Mouse (Mus musculus) heart, postnatal 0 days (tissue): ENCODE data around the gene Fabp1. TPM values are rescaled to one million over a fixed set of nuclear protein-coding genes. Genes with fewer than 3 reads are reported as not detected.
A peak's percentile ranks its signal among the peaks of the same experiment; 100 is the strongest.

Experiments
- ATAC-seq: fragments of 200-750 bp; cut with Nextera tagmentation; 2 replicates; pipeline ENCODE4 v1.8.0; 2017; ENCODE audit warnings: low read depth, moderate number of reproducible peaks, moderate library complexity; ENCODE audit not compliant: insufficient read depth
- DNase-seq: peaks from one replicate; pipeline ENCODE4 v3.0.0-alpha.2; 2016; ENCODE audit warnings: low spot score
- H3K27ac ChIP-seq: fragments of 300-500 bp; sonication (generic); 2 replicates; pipeline ENCODE4 v1.5.1; 2014; ENCODE audit warnings: low read depth, mild to moderate bottlenecking
- H3K27me3 ChIP-seq: fragments of 300-500 bp; sonication (generic); 2 replicates; pipeline ENCODE4 v1.6.1; 2014; ENCODE audit warnings: low read length, mixed read lengths; ENCODE audit not compliant: control insufficient read depth, insufficient read depth
- H3K36me3 ChIP-seq: fragments of 300-500 bp; sonication (generic); replicated peaks from 2 replicates; pipeline ENCODE4 v1.6.1; 2014; ENCODE audit warnings: low read length, mixed read lengths; ENCODE audit not compliant: control insufficient read depth, insufficient read depth
- H3K4me1 ChIP-seq: fragments of 300-500 bp; sonication (generic); 2 replicates; pipeline ENCODE4 v1.6.1; 2014; ENCODE audit warnings: antibody characterized with exemption; ENCODE audit not compliant: control insufficient read depth, insufficient read depth
- H3K4me2 ChIP-seq: fragments of 300-500 bp; sonication (generic); 2 replicates; pipeline ENCODE4 v1.6.1; 2014; ENCODE audit warnings: low read depth, mild to moderate bottlenecking, low read length, moderate library complexity
- H3K4me3 ChIP-seq: fragments of 300-500 bp; sonication (generic); 2 replicates; pipeline ENCODE4 v1.5.1; 2014; ENCODE audit warnings: low read depth, low read length
- H3K9ac ChIP-seq: fragments of 300-500 bp; sonication (generic); replicated peaks from 2 replicates; pipeline ENCODE4 v1.6.1; 2014; ENCODE audit warnings: low read depth, low read length, mixed read lengths
- H3K9me3 ChIP-seq: fragments of 300-500 bp; sonication (generic); replicated peaks from 2 replicates; pipeline ENCODE4 v1.6.1; 2016; ENCODE audit warnings: low read length; ENCODE audit not compliant: control insufficient read depth
- CTCF ChIP-seq: IDR thresholded peaks from 2 replicates; pipeline ENCODE4 v1.5.1; 2016; ENCODE audit warnings: antibody characterized with exemption, control low read depth, low read depth
- EP300 ChIP-seq: IDR thresholded peaks from 2 replicates; pipeline ENCODE4 v1.6.1; 2016; ENCODE audit warnings: antibody characterized with exemption, low read depth
- WGBS: fragments of 180-500 bp; shearing (Covaris S2); extraction: QIAGEN DNeasy Blood & Tissue Kit; methylation state at CpG from one replicate; pipeline ENCODE4 v1.1.7; 2014; 5-methylcytosine and 5-hydroxymethylcytosine counted together
- polyA plus RNA-seq: library from polyadenylated mRNA; unstranded; fragments of >200 nt; fragmentation: Nextera tagmentation; extraction: Ambion mirVana; gene quantifications from 2 replicates; pipeline ENCODE4 v1.2.1, GENCODE M21; 2015
- total RNA-seq: library from RNA; depleted of rRNA; stranded (reverse); fragments of >200 nt; gene quantifications from 2 replicates; pipeline ENCODE4 v1.2.3, GENCODE M21; 2014; ENCODE audit warnings: low replicate concordance

The Fabp1 gene
- total and polyA plus RNA-seq, 2 experiments from 2014 or later = 0.83 TPM; not detected in 1

DNA sequence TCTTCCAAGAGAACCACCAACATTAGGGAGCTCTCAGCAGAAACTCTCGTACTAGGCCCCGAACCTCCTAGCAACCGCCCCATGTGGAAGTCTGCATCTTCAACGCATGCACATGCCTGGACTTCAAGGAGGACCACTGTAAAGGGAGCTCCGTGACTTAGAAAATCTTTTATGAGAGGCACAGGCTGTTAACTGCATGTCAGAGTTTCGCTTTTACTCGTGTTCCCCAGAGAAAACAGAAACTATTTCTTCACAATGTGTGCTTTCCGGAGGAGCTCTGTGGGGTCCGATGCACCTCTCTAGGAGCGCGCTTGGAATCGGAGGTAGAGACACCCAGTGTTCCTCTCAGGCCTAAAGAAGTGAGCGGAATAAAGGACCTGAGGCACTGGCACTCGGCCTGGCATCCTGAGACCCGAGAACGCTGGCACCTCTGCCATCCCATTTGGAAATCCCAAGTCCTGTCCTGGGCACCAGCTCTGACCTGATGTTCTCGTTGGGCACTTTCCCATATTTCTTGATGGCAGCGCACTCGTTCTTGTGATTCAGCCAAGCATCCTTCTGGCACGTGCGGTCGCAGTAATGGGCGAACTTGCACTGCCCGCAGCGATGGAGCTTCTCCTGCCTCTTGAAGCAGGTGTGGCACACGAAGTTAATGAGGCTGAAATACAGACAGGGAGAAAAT lies 39.6 kb downstream of the Fabp1 start:
- DNase-seq (no peak), ATAC-seq (no peak)
- Histone ChIP-seq H3K27ac (no peak overlapping the region), H3K4me2 (no peak overlapping the region), H3K9me3 (no peaks in the 10 kb centered on the region), H3K36me3 (peaks cover 52% of the 10 kb centered on the region), H3K4me1 (peaks cover 14% of the 10 kb centered on the region; the same call in 1 of the 2 replicates), H3K27me3 (no peaks in the 10 kb centered on the region), H3K9ac (no peak overlapping the region), H3K4me3 (no peak overlapping the region)
- TF ChIP-seq EP300 (no peak), CTCF (no peak)
- 90% methylated on average over 26 of the region's 26 CpGs for WGBS

DNA sequence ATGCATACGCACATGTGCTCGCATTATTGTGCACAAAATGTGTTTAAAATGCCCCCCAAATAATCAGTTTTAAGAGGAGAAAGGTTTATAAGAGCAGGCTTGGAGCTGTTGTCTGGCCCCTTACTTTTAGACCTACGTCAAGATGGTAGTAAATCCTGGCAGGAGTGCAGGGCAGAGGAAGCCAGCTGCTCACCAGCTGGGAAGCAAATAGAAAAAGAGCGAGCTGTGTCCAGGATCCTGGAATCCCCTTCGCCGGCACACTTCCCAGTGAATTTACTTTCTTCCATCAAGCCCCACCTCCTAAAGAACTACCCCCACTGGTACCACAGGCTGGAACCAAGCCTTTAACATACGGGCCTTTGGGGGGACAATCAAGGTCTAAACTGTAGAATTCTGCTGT lies 41.2 kb downstream of the Fabp1 start:
- Histone ChIP-seq H3K4me2 (no peak overlapping the region), H3K4me1 (peaks cover 14% of the 10 kb centered on the region; the same call in 1 of the 2 replicates), H3K9me3 (no peaks in the 10 kb centered on the region), H3K9ac (no peak overlapping the region), H3K27me3 (no peaks in the 10 kb centered on the region), H3K27ac (peak overlapping the region; percentile 76), H3K4me3 (no peak overlapping the region), H3K36me3 (peaks cover 42% of the 10 kb centered on the region)
- ATAC-seq (no peak), DNase-seq (no peak)
- WGBS = 56% methylated on average over 7 of the region's 7 CpGs
- TF ChIP-seq CTCF (no peak), EP300 (no peak)

DNA sequence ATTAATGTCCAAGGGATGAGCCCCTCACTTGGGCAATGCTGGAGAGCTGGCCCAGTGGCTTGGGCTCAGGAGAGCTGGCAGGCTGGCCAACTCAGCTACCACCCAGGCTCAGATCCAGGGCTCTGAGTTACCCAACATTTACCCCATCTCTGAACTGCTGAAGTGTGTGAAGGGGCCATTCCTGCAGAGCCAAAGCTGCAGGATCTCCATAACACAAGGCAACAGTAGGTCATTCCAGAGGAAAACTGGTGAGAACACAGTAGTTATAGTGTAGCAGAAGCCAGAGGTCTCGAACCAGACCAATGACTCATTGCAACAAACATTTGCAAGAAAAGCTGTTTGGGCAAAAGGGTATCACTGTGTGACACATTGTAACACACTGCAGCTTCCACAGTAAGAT lies 43.2 kb downstream of the Fabp1 start:
- Histone ChIP-seq H3K9me3 (no peaks in the 10 kb centered on the region), H3K4me3 (no peak overlapping the region), H3K9ac (no peak overlapping the region), H3K4me1 (peaks cover 14% of the 10 kb centered on the region; the same call in 1 of the 2 replicates), H3K36me3 (peaks cover 23% of the 10 kb centered on the region; the same call in 1 of the 2 replicates), H3K27ac (0 out of 2 replicates have a peak overlapping the region, but pooled peaks have one; percentile 2), H3K27me3 (no peaks in the 10 kb centered on the region), H3K4me2 (no peak overlapping the region)
- 65% methylated on average over 1 of the region's 1 CpGs for WGBS
- ATAC-seq = no peak
- no peak for TF ChIP-seq CTCF
- TF ChIP-seq EP300 = no peak
- no peak for DNase-seq

DNA sequence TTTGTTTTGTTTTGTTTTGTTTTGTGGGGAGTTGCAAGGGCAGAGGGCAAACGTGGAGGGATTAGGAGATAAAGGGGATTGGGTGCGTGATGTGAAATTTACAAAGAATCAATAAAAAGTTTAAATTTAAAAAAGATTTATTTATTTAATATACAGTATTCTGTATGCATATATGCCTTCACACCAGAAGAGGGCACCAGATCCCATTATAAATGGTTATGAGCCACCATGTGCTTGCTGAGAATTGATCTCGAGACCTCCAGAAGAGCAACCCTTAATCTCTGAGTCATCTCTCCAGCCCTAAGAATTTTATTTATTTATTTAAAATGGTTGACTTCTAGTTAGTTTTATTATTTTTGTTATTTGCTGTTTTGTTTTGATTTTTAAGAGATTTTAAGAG lies 43.6 kb downstream of the Fabp1 start:
- no peak overlapping the region for H3K4me2 ChIP-seq
- 86% methylated on average over 3 of the region's 3 CpGs for WGBS
- DNase-seq (no peak), ATAC-seq (no peak)
- H3K9ac ChIP-seq = no peak overlapping the region
- no peaks in the 10 kb centered on the region for H3K27me3 ChIP-seq
- no peaks in the 10 kb centered on the region for H3K9me3 ChIP-seq
- no peak overlapping the region for H3K4me3 ChIP-seq
- TF ChIP-seq CTCF (no peak), EP300 (no peak)
- H3K27ac ChIP-seq = no peak overlapping the region
- peaks cover 17% of the 10 kb centered on the region; the same call in 1 of the 2 replicates for H3K4me1 ChIP-seq
- H3K36me3 ChIP-seq = peaks cover 18% of the 10 kb centered on the region; the same call in 1 of the 2 replicates

DNA sequence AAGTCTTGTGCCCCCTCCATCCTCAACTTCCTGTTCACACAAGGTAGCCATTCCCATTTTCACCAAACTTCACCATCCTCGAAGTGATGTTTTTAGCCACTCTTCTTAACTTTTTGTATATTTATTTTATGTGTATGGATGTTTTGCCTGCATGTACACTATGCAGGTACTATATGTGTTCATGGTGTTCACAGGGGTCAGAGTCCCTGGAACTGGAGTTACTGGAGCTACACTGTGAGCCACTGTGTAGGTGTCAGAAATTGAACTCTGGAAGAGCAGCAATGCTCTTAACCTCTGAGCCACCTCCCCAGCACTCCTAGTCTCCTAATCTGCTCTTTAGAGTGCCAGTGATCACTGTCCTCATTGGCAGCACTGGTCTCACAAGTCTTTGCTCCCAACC lies 48.8 kb downstream of the Fabp1 start:
- no peak overlapping the region for H3K9ac ChIP-seq
- no peaks in the 10 kb centered on the region for H3K9me3 ChIP-seq
- peaks cover 23% of the 10 kb centered on the region for H3K4me1 ChIP-seq
- peak overlapping the region; percentile 82 for H3K27ac ChIP-seq
- WGBS = 78% methylated on average over 1 of the region's 1 CpGs
- no peak for TF ChIP-seq EP300
- TF ChIP-seq CTCF = no peak
- no peaks in the 10 kb centered on the region; the same call in 1 of the 2 replicates for H3K36me3 ChIP-seq
- no peak for DNase-seq
- no peaks in the 10 kb centered on the region for H3K27me3 ChIP-seq
- ATAC-seq = no peak
- H3K4me2 ChIP-seq = no peak overlapping the region
- H3K4me3 ChIP-seq = no peak overlapping the region
